Mouse (Mus musculus): ENCODE measurements around the gene Zfp408. TPM values are rescaled to one million over a fixed set of nuclear protein-coding genes. Genes with fewer than 3 reads are reported as not detected.

Zfp408 gene
- total RNA-seq, 2 experiments from 2014 or later = 2.5 to 3.1 TPM

GRCm38 (mm10) chr2:91645811-91646210, 3.8 kb downstream of the Zfp408 start:
- no peak for DNase-seq
- no peak overlapping the region for H3K4me3 ChIP-seq
- H3K27ac ChIP-seq = no peak overlapping the region
- intact Hi-C loops (cut with DNase I) = no loop called here
- TF ChIP-seq CTCF (IDR thresholded peaks at IDR 0.05) = no peak

- DNase-seq = no peak
- intact Hi-C loops (cut with DNase I) = no loop called here
- Histone ChIP-seq H3K4me3 (no peak overlapping the region), H3K27ac (no peak overlapping the region)
- TF ChIP-seq CTCF (IDR thresholded peaks at IDR 0.05) = no peak
Measured at GRCm38 (mm10) chr2:91645354-91645753, 4.2 kb downstream of the Zfp408 start.

GRCm38 (mm10) chr2:91644021-91644420, 5.6 kb downstream of the Zfp408 start:
- DNase-seq = no peak

GRCm38 (mm10) chr2:91642825-91643415, 6.7 kb downstream of the Zfp408 start:
- DNase-seq = no peak
- Histone ChIP-seq H3K4me3 (no peak overlapping the region), H3K27ac (no peak overlapping the region)
- TF ChIP-seq CTCF (IDR thresholded peaks at IDR 0.05) = no peak
- intact Hi-C loops (cut with DNase I) = no loop called here

More at GRCm38 (mm10) chr2:91644021-91644420, 5.6 kb downstream of the Zfp408 start:
- TF ChIP-seq CTCF (IDR thresholded peaks at IDR 0.05) = no peak
- Histone ChIP-seq H3K27ac (no peak overlapping the region), H3K4me3 (no peak overlapping the region)
- intact Hi-C loops (cut with DNase I) = no loop called here

GRCm38 (mm10) chr2:91638931-91639330, 10.7 kb downstream of the Zfp408 start:
- DNase-seq = no peak
- TF ChIP-seq CTCF (IDR thresholded peaks at IDR 0.05) = no peak
- intact Hi-C loops (cut with DNase I) = no loop called here
- no peak overlapping the region for H3K4me3 ChIP-seq
- no peak overlapping the region for H3K27ac ChIP-seq

- H3K4me3 ChIP-seq = no peak overlapping the region
- no peak for TF ChIP-seq CTCF (IDR thresholded peaks at IDR 0.05)
- DNase-seq = no peak
- no peak overlapping the region for H3K27ac ChIP-seq
- intact Hi-C loops (cut with DNase I) = no loop called here
Measured at GRCm38 (mm10) chr2:91636727-91637338, 12.8 kb downstream of the Zfp408 start.

GRCm38 (mm10) chr2:91636229-91636628, 13.4 kb downstream of the Zfp408 start, which contains the start of gene F2:
TSS of gene F2 (minus strand) at chr2:91636414.
- Histone ChIP-seq H3K27ac (no peak within 1 kb of the TSS), H3K4me3 (no peak within 1 kb of the TSS)
- no peak for DNase-seq
- intact Hi-C loops (cut with DNase I) = no loop called here
- no peak for TF ChIP-seq CTCF (IDR thresholded peaks at IDR 0.05)

GRCm38 (mm10) chr2:91635486-91635885, 14.1 kb downstream of the Zfp408 start:
- Histone ChIP-seq H3K27ac (no peak overlapping the region), H3K4me3 (no peak overlapping the region)
- DNase-seq = no peak
- TF ChIP-seq CTCF (IDR thresholded peaks at IDR 0.05) = no peak
- intact Hi-C loops (cut with DNase I) = no loop called here

- TF ChIP-seq CTCF (IDR thresholded peaks at IDR 0.05) = no peak
- intact Hi-C loops (cut with DNase I) = no loop called here
- no peak for DNase-seq
- Histone ChIP-seq H3K27ac (no peak overlapping the region), H3K4me3 (no peak overlapping the region)
Measured at GRCm38 (mm10) chr2:91634841-91635240, 14.8 kb downstream of the Zfp408 start.

GRCm38 (mm10) chr2:91633334-91633977, 16.1 kb downstream of the Zfp408 start:
- Histone ChIP-seq H3K4me3 (no peak overlapping the region), H3K27ac (no peak overlapping the region)
- no peak for TF ChIP-seq CTCF (IDR thresholded peaks at IDR 0.05)
- DNase-seq = no peak
- intact Hi-C loops (cut with DNase I) = no loop called here

- no peak for DNase-seq
- no peak overlapping the region for H3K27ac ChIP-seq
- TF ChIP-seq CTCF (IDR thresholded peaks at IDR 0.05) = no peak
- no peak overlapping the region for H3K4me3 ChIP-seq
- intact Hi-C loops (cut with DNase I) = no loop called here
Measured at GRCm38 (mm10) chr2:91632316-91632715, 17.3 kb downstream of the Zfp408 start.

- no peak for DNase-seq
- no peak for TF ChIP-seq CTCF (IDR thresholded peaks at IDR 0.05)
- intact Hi-C loops (cut with DNase I) = no loop called here
- Histone ChIP-seq H3K27ac (no peak overlapping the region), H3K4me3 (no peak overlapping the region)
Measured at GRCm38 (mm10) chr2:91631826-91632225, 17.8 kb downstream of the Zfp408 start.

- Histone ChIP-seq H3K4me3 (no peak overlapping the region), H3K27ac (no peak overlapping the region)
- no peak for DNase-seq
- TF ChIP-seq CTCF (IDR thresholded peaks at IDR 0.05) = no peak
- intact Hi-C loops (cut with DNase I) = no loop called here
Measured at GRCm38 (mm10) chr2:91630384-91630783, 19.2 kb downstream of the Zfp408 start.

Data from gastrocnemius, adult 2 months (tissue).